Mouse (Mus musculus) kidney, adult 8-10 months (tissue): ENCODE data around the gene Zscan4c.
"Not testable (repeated sequence)": the region's sequence is repeated elsewhere in the genome, so short reads cannot be mapped to it uniquely, and the experiment has no call there.

Source experiments
- DNase-seq, 2 experiments: peaks; one replicate each; pipeline ENCODE4 v3.0.0; 2022

The Zscan4c gene

GRCm38 (mm10) chr7:11005445-11005844 lies at the start of gene Zscan4c:
Gene Zscan4c, plus strand, starts transcription at chr7:11005745.
- not testable (repeated sequence) for DNase-seq
